Mouse (Mus musculus) brain, embryonic 14.5 days (tissue): Measurements from ENCODE around the gene Ubash3b.

Source experiments
- CTCF ChIP-seq: fragments of 200-500 bp; IDR thresholded peaks from 2 replicates; pipeline ENCODE4 v1.5.1; 2012; ENCODE audit warnings: inconsistent platforms, mild to moderate bottlenecking, moderate library complexity, borderline replicate concordance; ENCODE audit not compliant: insufficient read depth, insufficient read length; ENCODE audit errors: extremely low read depth
- POLR2A ChIP-seq: fragments of 200-500 bp; IDR thresholded peaks from 2 replicates; pipeline ENCODE4 v1.6.1; 2012; ENCODE audit warnings: mild to moderate bottlenecking, inconsistent platforms, borderline replicate concordance; ENCODE audit not compliant: poor library complexity, insufficient read depth, insufficient read length, severe bottlenecking; ENCODE audit errors: extremely low read depth

DNA sequence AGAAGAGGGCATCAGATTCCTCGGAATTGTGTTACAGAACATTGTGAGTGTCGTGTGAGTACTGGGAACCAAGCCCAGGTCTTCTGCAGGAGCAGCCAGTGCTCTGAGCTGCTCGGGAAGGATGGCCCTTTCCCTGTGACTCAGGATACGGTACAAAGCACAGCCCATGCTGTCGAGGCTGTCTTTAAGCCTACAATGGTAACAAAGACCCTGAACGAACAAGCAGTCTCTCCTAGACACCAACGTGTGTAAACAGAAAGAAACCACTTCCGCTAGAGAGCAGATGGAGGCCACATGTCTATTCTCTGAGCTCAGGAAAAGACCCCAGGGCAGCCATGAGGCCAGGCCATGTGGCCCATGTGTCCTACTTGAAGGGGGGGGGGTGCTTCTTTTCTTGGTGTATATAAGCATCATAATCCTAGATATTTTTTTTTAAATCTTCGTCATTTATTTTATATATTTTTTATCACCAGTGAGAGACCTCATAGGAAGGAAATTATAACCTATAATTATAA is 123.3 kb downstream of the Ubash3b start:
- TF ChIP-seq CTCF (no peak), POLR2A (no peak)
